Mouse (Mus musculus) lung, postnatal 0 days (tissue): ENCODE data around the gene Inpp5e. TPM values are rescaled to one million over a fixed set of nuclear protein-coding genes. Genes with fewer than 3 reads are reported as not detected.

Experiments
- ATAC-seq: fragments of 200-750 bp; cut with Nextera tagmentation; 2 replicates; pipeline ENCODE4 v1.8.0; 2017; ENCODE audit warnings: moderate library complexity
- DNase-seq: peaks from one replicate; pipeline ENCODE4 v3.0.0-alpha.2; 2016; ENCODE audit warnings: low spot score
- H3K27ac ChIP-seq: fragments of 300-500 bp; sonication (generic); 2 replicates; pipeline ENCODE4 v1.5.1; 2014; ENCODE audit warnings: antibody characterized with exemption, mild to moderate bottlenecking, low read length, mixed read lengths
- H3K27me3 ChIP-seq: fragments of 300-500 bp; sonication (generic); replicated peaks from 2 replicates; pipeline ENCODE4 v1.6.1; 2014; ENCODE audit warnings: low read length, mixed read lengths; ENCODE audit not compliant: insufficient read depth
- H3K36me3 ChIP-seq: fragments of 300-500 bp; sonication (generic); 2 replicates; pipeline ENCODE4 v1.6.1; 2014; ENCODE audit warnings: low read length, mixed read lengths; ENCODE audit not compliant: insufficient read depth
- H3K4me1 ChIP-seq: fragments of 300-500 bp; sonication (generic); 2 replicates; pipeline ENCODE4 v1.6.1; 2014; ENCODE audit warnings: antibody characterized with exemption, low read depth, low read length, mixed read lengths; ENCODE audit not compliant: insufficient read depth
- H3K4me2 ChIP-seq: fragments of 300-500 bp; sonication (generic); replicated peaks from 2 replicates; pipeline ENCODE4 v1.6.1; 2014; ENCODE audit warnings: low read depth, mild to moderate bottlenecking, low read length, moderate library complexity, mixed read lengths
- H3K4me3 ChIP-seq: fragments of 300-500 bp; sonication (generic); 2 replicates; pipeline ENCODE4 v1.5.1; 2014; ENCODE audit warnings: low read depth, low read length
- H3K9ac ChIP-seq: fragments of 300-500 bp; sonication (generic); replicated peaks from 2 replicates; pipeline ENCODE4 v1.6.1; 2014; ENCODE audit warnings: low read depth, mild to moderate bottlenecking
- H3K9me3 ChIP-seq: fragments of 300-500 bp; sonication (generic); 2 replicates; pipeline ENCODE4 v1.6.1; 2016; ENCODE audit warnings: low read length, mixed read lengths
- CTCF ChIP-seq: IDR thresholded peaks from 2 replicates; pipeline ENCODE4 v1.5.1; 2016; ENCODE audit warnings: antibody characterized with exemption, mild to moderate bottlenecking
- EP300 ChIP-seq: IDR thresholded peaks from 2 replicates; pipeline ENCODE4 v1.6.1; 2016; ENCODE audit warnings: antibody characterized with exemption, mild to moderate bottlenecking, control low read depth
- WGBS: fragments of 180-500 bp; shearing (Covaris S2); extraction: QIAGEN DNeasy Blood & Tissue Kit; methylation state at CpG from one replicate; pipeline ENCODE4 v1.1.7; 2014; 5-methylcytosine and 5-hydroxymethylcytosine counted together
- polyA plus RNA-seq: library from polyadenylated mRNA; unstranded; fragments of >200 nt; fragmentation: Nextera tagmentation; extraction: Ambion mirVana; gene quantifications from 2 replicates; pipeline ENCODE4 v1.2.1, GENCODE M21; 2015

The Inpp5e gene
- polyA plus RNA-seq, 1 experiment from 2014 or later, result 11.2 TPM

- 94% methylated on average over 4 of the region's 4 CpGs for WGBS
- H3K4me2 ChIP-seq, result no peak overlapping the region
- H3K9me3 ChIP-seq, result no peaks in the 10 kb centered on the region
Measured at GRCm38 (mm10) chr2:26441261-26441660, 32.3 kb upstream of the Inpp5e start.

GRCm38 (mm10) chr2:26439671-26440070 is 30.7 kb upstream of the Inpp5e start:
- H3K4me1 ChIP-seq, result 0 out of 2 replicates have a peak, but pooled peaks cover 6% of the 10 kb centered on the region
- 84% methylated on average over 6 of the region's 6 CpGs for WGBS
- H3K27me3 ChIP-seq, result no peaks in the 10 kb centered on the region
- no peak for DNase-seq
- H3K4me3 ChIP-seq, result no peak overlapping the region
- peaks cover 31% of the 10 kb centered on the region for H3K36me3 ChIP-seq
- no peak overlapping the region for H3K9ac ChIP-seq
- H3K27ac ChIP-seq, result no peak overlapping the region
- TF ChIP-seq CTCF (no peak), EP300 (no peak)
- H3K9me3 ChIP-seq, result no peaks in the 10 kb centered on the region
- ATAC-seq, result no peak
- H3K4me2 ChIP-seq, result no peak overlapping the region

More at GRCm38 (mm10) chr2:26441261-26441660, 32.3 kb upstream of the Inpp5e start:
- no peak overlapping the region for H3K4me3 ChIP-seq
- no peak for ATAC-seq
- H3K27ac ChIP-seq, result no peak overlapping the region
- peaks cover 22% of the 10 kb centered on the region; the same call in 1 of the 2 replicates for H3K36me3 ChIP-seq
- no peak overlapping the region for H3K9ac ChIP-seq
- no peaks in the 10 kb centered on the region for H3K27me3 ChIP-seq
- DNase-seq, result no peak
- peaks cover 6% of the 10 kb centered on the region; the same call in 1 of the 2 replicates for H3K4me1 ChIP-seq
- no peak for TF ChIP-seq EP300
- TF ChIP-seq CTCF, result no peak

- ATAC-seq, result no peak
- 87% methylated on average over 7 of the region's 7 CpGs for WGBS
- Histone ChIP-seq H3K36me3 (peaks cover 37% of the 10 kb centered on the region), H3K9me3 (no peaks in the 10 kb centered on the region), H3K27me3 (no peaks in the 10 kb centered on the region), H3K4me3 (no peak overlapping the region), H3K27ac (no peak overlapping the region), H3K4me1 (no peaks in the 10 kb centered on the region), H3K9ac (no peak overlapping the region), H3K4me2 (no peak overlapping the region)
- DNase-seq, result no peak
- TF ChIP-seq EP300 (no peak), CTCF (no peak)
Measured at GRCm38 (mm10) chr2:26438373-26438772, 29.4 kb upstream of the Inpp5e start.

- Histone ChIP-seq H3K4me1 (no peaks in the 10 kb centered on the region), H3K9me3 (no peaks in the 10 kb centered on the region), H3K9ac (no peak overlapping the region), H3K36me3 (peaks cover 37% of the 10 kb centered on the region), H3K27me3 (no peaks in the 10 kb centered on the region), H3K4me2 (no peak overlapping the region), H3K27ac (no peak overlapping the region), H3K4me3 (no peak overlapping the region)
- DNase-seq (no peak), ATAC-seq (no peak)
- WGBS, result 56% methylated on average over 4 of the region's 4 CpGs
- TF ChIP-seq EP300 (no peak), CTCF (no peak)
Measured at GRCm38 (mm10) chr2:26437221-26437620, 28.2 kb upstream of the Inpp5e start.

- Histone ChIP-seq H3K9ac (no peak overlapping the region), H3K36me3 (peaks cover 35% of the 10 kb centered on the region), H3K4me1 (no peaks in the 10 kb centered on the region), H3K27ac (no peak overlapping the region), H3K9me3 (no peaks in the 10 kb centered on the region), H3K4me2 (no peak overlapping the region), H3K27me3 (no peaks in the 10 kb centered on the region), H3K4me3 (no peak overlapping the region)
- ATAC-seq, result no peak
- 88% methylated on average over 7 of the region's 7 CpGs for WGBS
- DNase-seq, result no peak
- TF ChIP-seq CTCF (no peak), EP300 (no peak)
Measured at GRCm38 (mm10) chr2:26434791-26435572, 26.0 kb upstream of the Inpp5e start.

GRCm38 (mm10) chr2:26429851-26430250 is 20.8 kb upstream of the Inpp5e start:
- Histone ChIP-seq H3K4me1 (no peaks in the 10 kb centered on the region), H3K4me3 (no peak overlapping the region), H3K27me3 (no peaks in the 10 kb centered on the region), H3K27ac (no peak overlapping the region), H3K9ac (no peak overlapping the region), H3K4me2 (no peak overlapping the region), H3K9me3 (no peaks in the 10 kb centered on the region), H3K36me3 (peaks cover 62% of the 10 kb centered on the region)
- TF ChIP-seq EP300 (no peak), CTCF (no peak)
- no peak for DNase-seq
- 94% methylated on average over 5 of the region's 5 CpGs for WGBS
- no peak for ATAC-seq
